Mouse (Mus musculus) myocyte (in vitro differentiated cells): ENCODE results near the gene St6galnac4. TPM values are rescaled to one million over a fixed set of nuclear protein-coding genes. Genes with fewer than 3 reads are reported as not detected.
A peak's percentile ranks its signal among the peaks of the same experiment; 100 is the strongest.

Experiments used
- H3K27me3 ChIP-seq: one replicate; pipeline ENCODE4 v1.6.1; 2011; ENCODE audit not compliant: control insufficient read depth, insufficient read depth, insufficient read length
- H3K36me3 ChIP-seq: one replicate; pipeline ENCODE4 v1.6.1; 2011; ENCODE audit not compliant: control insufficient read depth, insufficient read depth
- H3K4me2 ChIP-seq: one replicate; pipeline ENCODE4 v1.6.1; 2011; ENCODE audit warnings: low read depth, control low read depth
- H3K4me3 ChIP-seq: one replicate; pipeline ENCODE4 v1.5.1; 2011; ENCODE audit warnings: mild to moderate bottlenecking, control low read depth, moderate library complexity
- H3K79me2 ChIP-seq: one replicate; pipeline ENCODE4 v1.6.1; 2011; ENCODE audit not compliant: control insufficient read depth, insufficient read depth
- H3ac ChIP-seq: one replicate; pipeline ENCODE4 v1.6.1; 2011; ENCODE audit not compliant: control insufficient read depth, insufficient read length
- CEBPB ChIP-seq: IDR thresholded peaks from 2 replicates; pipeline ENCODE4 v1.6.1; 2011; ENCODE audit warnings: mild to moderate bottlenecking, moderate library complexity; ENCODE audit not compliant: poor library complexity, insufficient read depth, severe bottlenecking
- E2F4 ChIP-seq: IDR thresholded peaks from one replicate; pipeline ENCODE4 v1.6.1; 2011; ENCODE audit warnings: mild to moderate bottlenecking, control low read depth, moderate library complexity; ENCODE audit not compliant: insufficient read depth
- MAX ChIP-seq: IDR thresholded peaks from one replicate; pipeline ENCODE4 v1.6.1; 2011; ENCODE audit warnings: low read depth, mild to moderate bottlenecking, control low read depth
- MYOD1 ChIP-seq, 3 experiments: IDR thresholded peaks; one replicate each; pipeline ENCODE4 v1.6.1; 2011; ENCODE audit warnings: control low read depth in 2 of 3, low read depth in 2 of 3, mild to moderate bottlenecking in 2 of 3, moderate library complexity in 1 of 3; ENCODE audit not compliant: insufficient read length in 2 of 3, control insufficient read depth in 1 of 3
- MYOG ChIP-seq, 3 experiments: IDR thresholded peaks; one replicate each; pipeline ENCODE4 v1.6.1; 2011; ENCODE audit warnings: control low read depth in 2 of 3, low read depth in 2 of 3, mild to moderate bottlenecking in 2 of 3; ENCODE audit not compliant: insufficient read length in 2 of 3, control insufficient read depth in 1 of 3, insufficient read depth in 1 of 3
- POLR2A ChIP-seq: IDR thresholded peaks from one replicate; pipeline ENCODE4 v1.6.1; 2011; ENCODE audit warnings: low read depth, mild to moderate bottlenecking, control low read depth, moderate library complexity; ENCODE audit not compliant: insufficient read length
- POLR2AphosphoS2 ChIP-seq: IDR thresholded peaks from one replicate; pipeline ENCODE4 v1.6.1; 2011; ENCODE audit warnings: low read depth, control low read depth; ENCODE audit not compliant: insufficient read length
- REST ChIP-seq: IDR thresholded peaks from one replicate; pipeline ENCODE4 v1.6.1; 2011; ENCODE audit warnings: mild to moderate bottlenecking, control low read depth, moderate library complexity; ENCODE audit not compliant: insufficient read depth, insufficient read length
- SRF ChIP-seq: IDR thresholded peaks from one replicate; pipeline ENCODE4 v1.6.1; 2011; ENCODE audit warnings: low read depth; ENCODE audit not compliant: control insufficient read depth, insufficient read length
- TCF12 ChIP-seq: IDR thresholded peaks from one replicate; pipeline ENCODE4 v1.6.1; 2011; ENCODE audit warnings: mild to moderate bottlenecking, control low read depth; ENCODE audit not compliant: poor library complexity, insufficient read depth, severe bottlenecking
- TCF3 ChIP-seq: IDR thresholded peaks from one replicate; pipeline ENCODE4 v1.6.1; 2011; ENCODE audit warnings: low read depth, control low read depth; ENCODE audit not compliant: insufficient read length
- USF1 ChIP-seq: IDR thresholded peaks from one replicate; pipeline ENCODE4 v1.6.1; 2011; ENCODE audit warnings: low read depth, mild to moderate bottlenecking, control low read depth, moderate library complexity
- polyA plus RNA-seq: library from polyadenylated mRNA; unstranded; fragments of >200 nt; fragmentation: generic; extraction: Trizol; gene quantifications from one replicate; pipeline ENCODE4 v1.2.1, GENCODE M21; 2012; ENCODE audit warnings: missing spikeins

St6galnac4 gene
- polyA plus RNA-seq, result 75.4 TPM

DNA sequence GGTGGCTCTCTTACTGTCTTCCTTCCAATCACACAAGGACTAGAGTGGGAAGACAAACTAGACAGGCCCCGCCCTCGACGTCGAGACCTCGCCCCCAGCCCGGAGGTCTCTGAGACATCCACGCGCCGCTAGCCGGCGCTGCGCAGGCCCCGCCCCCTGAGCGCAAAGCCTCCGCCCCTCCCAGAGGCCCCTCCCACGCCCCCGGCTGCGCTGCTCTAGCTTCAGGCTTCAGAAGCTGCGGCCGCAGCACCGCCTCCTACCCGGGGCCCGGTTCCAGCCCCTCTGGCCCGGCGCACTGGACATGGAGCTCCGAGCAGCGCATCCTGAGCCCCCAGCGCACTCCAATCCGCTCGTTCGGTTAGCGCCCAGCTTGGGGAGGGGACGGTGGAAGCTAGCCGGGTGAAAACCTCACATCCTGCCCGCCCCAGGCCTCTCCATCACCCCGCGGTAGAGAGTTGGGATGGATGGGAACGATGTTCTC is at the start of gene St6galnac4:
Gene St6galnac4 (plus strand): TSS at position 225 of the 481 bp plus-strand sequence.
- H3K4me2 ChIP-seq, result peak within 1 kb of the TSS; percentile 90
- H3K79me2 ChIP-seq, result peaks cover 27% of the 10 kb centered on the region
- no peak for TF ChIP-seq MAX
- peak; percentile 83 for TF ChIP-seq POLR2AphosphoS2
- no peak for TF ChIP-seq REST
- TF ChIP-seq USF1, result no peak
- peak; percentile 79 for TF ChIP-seq POLR2A
- peak in 1 of 3 experiments; percentile 27 for TF ChIP-seq MYOG (IDR thresholded peaks at IDR 0.05; ENCODE audit: control insufficient read depth in 1 of 3, insufficient read depth in 1 of 3, insufficient read length in 2 of 3, low read depth in 2 of 3)
- peak within 1 kb of the TSS; percentile 13 for H3ac ChIP-seq
- peak within 1 kb of the TSS; percentile 84 for H3K4me3 ChIP-seq
- no peaks in the 10 kb centered on the region for H3K36me3 ChIP-seq
- no peaks in the 10 kb centered on the region for H3K27me3 ChIP-seq

DNA sequence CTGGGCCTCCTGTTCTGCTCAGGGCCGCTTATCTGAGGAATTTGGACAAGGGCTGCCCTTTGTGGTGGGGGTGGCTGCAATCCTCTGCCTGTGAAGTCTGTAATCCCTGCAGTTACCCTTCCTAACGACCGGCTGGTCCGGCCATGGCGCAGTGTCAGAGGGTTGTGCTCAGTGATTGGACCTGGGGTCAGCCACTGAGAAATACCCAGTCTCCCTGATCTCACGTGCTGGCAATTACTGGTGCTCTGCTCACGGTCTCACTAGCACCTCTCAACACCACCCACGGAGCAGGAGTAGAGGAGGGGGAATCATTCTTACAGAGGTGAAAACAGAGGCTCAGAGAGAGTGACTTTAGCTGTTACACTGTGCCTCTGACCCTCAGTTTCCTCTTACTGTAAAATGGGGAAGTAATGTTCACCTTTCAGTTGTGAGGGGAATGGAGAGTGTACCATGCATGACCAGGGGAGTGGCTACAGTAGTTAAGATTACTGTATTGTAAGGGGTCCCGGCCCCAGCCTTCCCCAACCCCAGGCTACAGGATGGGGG is 49.5 kb upstream of the St6galnac4 start:
- no peaks in the 10 kb centered on the region for H3K27me3 ChIP-seq
- no peaks in the 10 kb centered on the region for H3K79me2 ChIP-seq
- H3K36me3 ChIP-seq, result no peaks in the 10 kb centered on the region
- TF ChIP-seq POLR2A, result no peak
- TF ChIP-seq TCF3, result no peak
- TF ChIP-seq MYOG (IDR thresholded peaks at IDR 0.05; ENCODE audit: control insufficient read depth in 1 of 3, insufficient read depth in 1 of 3, insufficient read length in 2 of 3, low read depth in 2 of 3), result no peak
- no peak for TF ChIP-seq REST
- no peak overlapping the region for H3K4me2 ChIP-seq
- H3K4me3 ChIP-seq, result no peak overlapping the region
- no peak overlapping the region for H3ac ChIP-seq

DNA sequence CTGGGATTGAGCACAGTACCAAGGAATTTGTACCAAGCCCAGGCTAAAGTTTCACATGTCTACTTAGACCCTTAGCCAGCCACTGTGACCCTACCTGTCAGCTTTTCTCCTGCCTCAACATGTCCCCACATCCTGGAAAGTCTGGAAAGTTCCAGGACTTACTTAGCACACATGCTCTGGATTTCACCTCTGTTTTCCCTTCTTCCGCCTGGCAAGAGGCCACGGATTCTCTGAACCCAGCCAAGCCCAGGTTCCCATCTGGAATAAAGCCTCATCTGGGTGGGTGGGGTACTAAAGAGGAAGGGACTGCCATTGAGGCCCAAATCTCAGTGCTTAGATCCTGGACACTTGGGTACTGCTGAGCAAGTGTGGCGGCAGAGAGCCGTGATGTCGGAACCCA is 49.0 kb upstream of the St6galnac4 start:
- Histone ChIP-seq H3K4me3 (no peak overlapping the region), H3K79me2 (no peaks in the 10 kb centered on the region)
- TF ChIP-seq POLR2A (no peak), CEBPB (no peak), REST (no peak), MYOG (IDR thresholded peaks at IDR 0.05; ENCODE audit: control insufficient read depth in 1 of 3, insufficient read depth in 1 of 3, insufficient read length in 2 of 3, low read depth in 2 of 3) (no peak), USF1 (no peak), POLR2AphosphoS2 (no peak)

DNA sequence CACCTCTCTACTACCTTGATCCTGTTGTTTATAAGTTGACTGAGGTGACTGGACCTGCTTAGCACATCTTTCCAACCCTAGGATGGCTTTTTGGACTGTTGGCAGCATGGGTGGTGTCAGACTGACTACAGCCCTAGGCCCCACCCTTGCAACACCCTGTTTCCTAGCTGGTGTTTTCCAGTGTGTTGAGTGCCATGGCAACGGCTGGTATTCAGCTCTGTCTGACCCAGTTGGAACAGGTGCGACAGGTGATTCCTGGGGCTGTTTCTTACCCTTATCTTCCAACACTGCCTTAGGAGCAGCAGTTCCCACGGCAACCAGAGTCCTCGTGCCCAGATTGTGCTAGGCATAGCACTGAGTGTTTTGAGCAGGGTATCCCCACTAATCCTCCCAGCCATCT is 48.4 kb upstream of the St6galnac4 start:
- no peak overlapping the region for H3K4me2 ChIP-seq

More for the DNA sequence above, 49.0 kb upstream of the St6galnac4 start:
- no peak overlapping the region for H3K4me2 ChIP-seq
- no peaks in the 10 kb centered on the region for H3K27me3 ChIP-seq
- no peak overlapping the region for H3ac ChIP-seq
- no peaks in the 10 kb centered on the region for H3K36me3 ChIP-seq

DNA sequence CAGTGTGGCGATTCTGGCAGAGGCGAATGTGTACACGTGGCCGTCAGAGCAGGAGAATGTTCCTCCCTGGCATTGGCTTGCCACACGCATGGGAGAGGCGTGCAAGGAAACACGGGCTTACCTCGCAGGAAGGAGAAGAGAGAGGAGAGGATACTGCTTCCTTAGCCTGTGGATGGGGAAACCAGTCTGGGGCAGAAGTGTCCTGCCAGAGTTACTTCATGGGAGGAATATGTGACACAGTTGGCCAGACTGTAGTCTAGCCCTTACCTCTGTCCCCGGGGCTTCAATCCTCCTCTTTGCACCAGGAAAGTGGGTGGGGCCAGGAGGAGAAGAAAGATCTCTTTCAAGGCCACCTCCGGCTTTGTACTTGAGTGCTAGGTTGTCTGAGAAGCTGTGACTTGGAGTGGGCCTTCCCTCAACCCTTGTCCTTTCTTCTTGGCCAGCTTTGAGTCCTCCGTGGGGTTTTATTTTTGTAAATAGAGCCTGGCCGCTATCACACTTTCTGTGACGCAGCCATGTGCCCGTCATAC is 47.4 kb upstream of the St6galnac4 start:
- Histone ChIP-seq H3K79me2 (no peaks in the 10 kb centered on the region), H3K27me3 (no peaks in the 10 kb centered on the region), H3ac (no peak overlapping the region), H3K36me3 (no peaks in the 10 kb centered on the region), H3K4me3 (no peak overlapping the region), H3K4me2 (no peak overlapping the region)
- TF ChIP-seq REST (no peak), MYOD1 (IDR thresholded peaks at IDR 0.05; ENCODE audit: control insufficient read depth in 1 of 3, insufficient read length in 2 of 3, low read depth in 2 of 3) (no peak), E2F4 (no peak), TCF3 (no peak), POLR2AphosphoS2 (no peak), MAX (no peak), POLR2A (no peak), SRF (no peak), TCF12 (no peak), USF1 (no peak), MYOG (IDR thresholded peaks at IDR 0.05; ENCODE audit: control insufficient read depth in 1 of 3, insufficient read depth in 1 of 3, insufficient read length in 2 of 3, low read depth in 2 of 3) (no peak), CEBPB (no peak)

More for the DNA sequence above, 48.4 kb upstream of the St6galnac4 start:
- TF ChIP-seq TCF3 (no peak), REST (no peak), USF1 (no peak), MAX (no peak), POLR2A (no peak), E2F4 (no peak), CEBPB (no peak), TCF12 (no peak), SRF (no peak), MYOD1 (IDR thresholded peaks at IDR 0.05; ENCODE audit: control insufficient read depth in 1 of 3, insufficient read length in 2 of 3, low read depth in 2 of 3) (no peak), MYOG (IDR thresholded peaks at IDR 0.05; ENCODE audit: control insufficient read depth in 1 of 3, insufficient read depth in 1 of 3, insufficient read length in 2 of 3, low read depth in 2 of 3) (no peak)
- no peaks in the 10 kb centered on the region for H3K36me3 ChIP-seq
- H3K79me2 ChIP-seq, result no peaks in the 10 kb centered on the region
- H3K27me3 ChIP-seq, result no peaks in the 10 kb centered on the region
- H3K4me3 ChIP-seq, result no peak overlapping the region
- H3ac ChIP-seq, result no peak overlapping the region
